Mouse (Mus musculus): ENCODE data around the gene Slc5a11.

The Slc5a11 gene

GRCm38 (mm10) chr7:123283826-123284225, 69.2 kb downstream of the Slc5a11 start:
- no peak for DNase-seq (ENCODE audit: low spot score)

- DNase-seq (ENCODE audit: low spot score) = no peak
These were observed 71.3 kb downstream of the Slc5a11 start for GRCm38 (mm10) chr7:123285896-123286295.

GRCm38 (mm10) chr7:123287903-123288302, 73.3 kb downstream of the Slc5a11 start:
- DNase-seq (ENCODE audit: low spot score) = no peak

GRCm38 (mm10) chr7:123289176-123289575, 74.6 kb downstream of the Slc5a11 start:
- no peak for DNase-seq (ENCODE audit: low spot score)

- no peak for DNase-seq (ENCODE audit: low spot score)
These were observed 77.4 kb downstream of the Slc5a11 start for GRCm38 (mm10) chr7:123291942-123292341.

- no peak for DNase-seq (ENCODE audit: low spot score)
These were observed 79.3 kb downstream of the Slc5a11 start for GRCm38 (mm10) chr7:123293898-123294297.

- DNase-seq (ENCODE audit: low spot score) = no peak
These were observed 80.8 kb downstream of the Slc5a11 start for GRCm38 (mm10) chr7:123295423-123295822.

- DNase-seq (ENCODE audit: low spot score) = no peak
These were observed 81.5 kb downstream of the Slc5a11 start for GRCm38 (mm10) chr7:123296097-123296496.

GRCm38 (mm10) chr7:123298225-123298624, 83.6 kb downstream of the Slc5a11 start:
- no peak for DNase-seq (ENCODE audit: low spot score)

- DNase-seq (ENCODE audit: low spot score) = no peak
These were observed 85.7 kb downstream of the Slc5a11 start for GRCm38 (mm10) chr7:123300258-123300657.

- no peak for DNase-seq (ENCODE audit: low spot score)
These were observed 90.8 kb downstream of the Slc5a11 start for GRCm38 (mm10) chr7:123305397-123305796.

GRCm38 (mm10) chr7:123307236-123307635, 92.7 kb downstream of the Slc5a11 start:
- DNase-seq (ENCODE audit: low spot score) = no peak

GRCm38 (mm10) chr7:123307887-123308558, 93.4 kb downstream of the Slc5a11 start:
- DNase-seq (ENCODE audit: low spot score) = no peak

GRCm38 (mm10) chr7:123311836-123312235, 97.3 kb downstream of the Slc5a11 start:
- no peak for DNase-seq (ENCODE audit: low spot score)

GRCm38 (mm10) chr7:123312738-123313137, 98.2 kb downstream of the Slc5a11 start:
- DNase-seq (ENCODE audit: low spot score) = no peak

GRCm38 (mm10) chr7:123322452-123323121, 108.0 kb downstream of the Slc5a11 start:
- no peak for DNase-seq (ENCODE audit: low spot score)

Measured in ovary, postnatal 10 days (tissue).